Mouse (Mus musculus) forebrain, embryonic 13.5 days (tissue): ENCODE measurements around the gene Dmbt1. TPM values are rescaled to one million over a fixed set of nuclear protein-coding genes. Genes with fewer than 3 reads are reported as not detected.
"Not testable (repeated sequence)": the region's sequence is repeated elsewhere in the genome, so short reads cannot be mapped to it uniquely, and the experiment has no call there.

ENCODE experiments used
- ATAC-seq: fragments of 200-750 bp; cut with Nextera tagmentation; 2 replicates; pipeline ENCODE4 v1.8.0; 2017
- H3K27ac ChIP-seq: fragments of 300-500 bp; sonication (generic); 2 replicates; pipeline ENCODE4 v1.5.1; 2015; ENCODE audit warnings: inconsistent platforms, mild to moderate bottlenecking, moderate library complexity
- H3K27me3 ChIP-seq: fragments of 300-500 bp; sonication (generic); 2 replicates; pipeline ENCODE4 v1.6.1; 2015; ENCODE audit warnings: mild to moderate bottlenecking, inconsistent platforms
- H3K36me3 ChIP-seq: fragments of 300-500 bp; sonication (generic); 2 replicates; pipeline ENCODE4 v1.6.1; 2015; ENCODE audit warnings: mild to moderate bottlenecking, inconsistent platforms; ENCODE audit not compliant: poor library complexity, severe bottlenecking
- H3K4me1 ChIP-seq: fragments of 300-500 bp; sonication (generic); 2 replicates; pipeline ENCODE4 v1.6.1; 2015; ENCODE audit warnings: inconsistent platforms
- H3K4me2 ChIP-seq: fragments of 300-500 bp; sonication (generic); 2 replicates; pipeline ENCODE4 v1.6.1; 2015; ENCODE audit warnings: inconsistent platforms, mild to moderate bottlenecking, moderate library complexity
- H3K4me3 ChIP-seq: fragments of 300-500 bp; sonication (generic); 2 replicates; pipeline ENCODE4 v1.5.1; 2015; ENCODE audit warnings: mild to moderate bottlenecking, inconsistent platforms
- H3K9ac ChIP-seq: fragments of 300-500 bp; sonication (generic); 2 replicates; pipeline ENCODE4 v1.6.1; 2015; ENCODE audit warnings: mild to moderate bottlenecking, inconsistent platforms
- H3K9me3 ChIP-seq: fragments of 300-500 bp; sonication (generic); replicated peaks from 2 replicates; pipeline ENCODE4 v1.6.1; 2016; ENCODE audit warnings: inconsistent platforms
- WGBS: fragments of 180-500 bp; shearing (Covaris S2); methylation state at CpG from one replicate; pipeline ENCODE4 v1.1.7; 2015; 5-methylcytosine and 5-hydroxymethylcytosine counted together
- polyA plus RNA-seq: library from polyadenylated mRNA; unstranded; fragments of >200 nt; fragmentation: Nextera tagmentation; extraction: Ambion mirVana; gene quantifications from 2 replicates; pipeline ENCODE4 v1.2.1, GENCODE M21; 2015

Dmbt1 gene
- polyA plus RNA-seq, 1 experiment from 2014 or later = 0.05 TPM

DNA sequence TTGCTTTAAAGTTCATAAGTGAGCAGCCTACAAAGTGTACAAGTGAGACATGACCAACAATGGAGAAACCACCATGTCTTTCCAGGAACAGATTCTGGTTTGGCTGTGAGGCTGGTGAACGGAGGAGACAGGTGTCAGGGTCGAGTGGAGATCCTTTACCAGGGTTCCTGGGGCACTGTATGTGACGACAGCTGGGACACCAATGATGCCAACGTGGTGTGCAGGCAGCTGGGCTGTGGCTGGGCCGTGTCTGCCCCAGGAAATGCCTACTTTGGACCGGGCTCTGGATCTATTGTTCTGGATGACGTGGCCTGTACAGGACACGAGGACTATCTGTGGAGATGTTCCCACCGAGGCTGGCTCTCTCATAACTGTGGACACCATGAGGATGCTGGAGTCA lies 26.1 kb downstream of the Dmbt1 start:
- not testable (repeated sequence) for H3K4me3 ChIP-seq, H3K9ac ChIP-seq, H3K27me3 ChIP-seq, H3K4me1 ChIP-seq, H3K36me3 ChIP-seq, H3K9me3 ChIP-seq, ATAC-seq, H3K4me2 ChIP-seq, H3K27ac ChIP-seq
- WGBS = 76% methylated on average over 9 of the region's 9 CpGs

GRCm38 (mm10) chr7:131059808-131060207 lies 28.0 kb downstream of the Dmbt1 start:
- not testable (repeated sequence) for H3K27me3 ChIP-seq, H3K27ac ChIP-seq, H3K9ac ChIP-seq, H3K4me3 ChIP-seq, H3K36me3 ChIP-seq, H3K4me2 ChIP-seq, H3K4me1 ChIP-seq, ATAC-seq, H3K9me3 ChIP-seq
- WGBS = 81% methylated on average over 2 of the region's 2 CpGs

- Histone ChIP-seq H3K9me3 (no peaks in the 10 kb centered on the region), H3K9ac (no peak overlapping the region), H3K36me3 (no peaks in the 10 kb centered on the region), H3K4me1 (no peaks in the 10 kb centered on the region), H3K27ac (no peak overlapping the region), H3K27me3 (no peaks in the 10 kb centered on the region), H3K4me2 (no peak overlapping the region), H3K4me3 (no peak overlapping the region)
- 78% methylated on average over 2 of the region's 2 CpGs for WGBS
- no peak for ATAC-seq
Observed at GRCm38 (mm10) chr7:131062541-131062940, 30.7 kb downstream of the Dmbt1 start.

GRCm38 (mm10) chr7:131068191-131068590 lies 36.3 kb downstream of the Dmbt1 start:
- not testable (repeated sequence) for H3K4me1 ChIP-seq, H3K4me2 ChIP-seq, H3K27me3 ChIP-seq, H3K9ac ChIP-seq, H3K4me3 ChIP-seq, ATAC-seq, H3K27ac ChIP-seq, H3K36me3 ChIP-seq, H3K9me3 ChIP-seq
- WGBS = 0% methylated on average over 1 of the region's 1 CpGs

- not testable (repeated sequence) for H3K27me3 ChIP-seq, H3K9me3 ChIP-seq, H3K4me1 ChIP-seq, H3K9ac ChIP-seq, H3K36me3 ChIP-seq, H3K4me2 ChIP-seq, H3K27ac ChIP-seq, H3K4me3 ChIP-seq, ATAC-seq
- 91% methylated on average over 3 of the region's 3 CpGs for WGBS
Observed at GRCm38 (mm10) chr7:131073476-131073875, 41.6 kb downstream of the Dmbt1 start.

DNA sequence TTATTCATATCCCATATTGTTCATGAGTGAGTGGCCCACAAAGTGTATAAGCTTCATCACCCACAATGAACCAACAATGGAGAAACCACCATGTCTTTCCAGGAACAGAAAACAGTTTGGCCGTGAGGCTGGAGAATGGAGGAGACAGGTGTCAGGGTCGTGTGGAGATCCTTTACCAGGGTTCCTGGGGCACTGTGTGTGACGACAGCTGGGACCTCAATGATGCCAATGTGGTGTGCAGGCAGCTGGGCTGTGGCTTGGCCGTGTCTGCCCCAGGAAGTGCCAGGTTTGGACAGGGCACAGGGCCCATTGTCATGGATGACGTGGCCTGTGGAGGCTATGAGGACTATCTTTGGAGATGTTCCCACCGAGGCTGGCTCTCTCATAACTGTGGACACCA lies 42.2 kb downstream of the Dmbt1 start:
- H3K27ac ChIP-seq, H3K4me2 ChIP-seq, H3K9me3 ChIP-seq, ATAC-seq, H3K4me3 ChIP-seq, H3K27me3 ChIP-seq, H3K36me3 ChIP-seq, H3K9ac ChIP-seq, H3K4me1 ChIP-seq: not testable (repeated sequence)
- WGBS = 85% methylated on average over 6 of the region's 6 CpGs

DNA sequence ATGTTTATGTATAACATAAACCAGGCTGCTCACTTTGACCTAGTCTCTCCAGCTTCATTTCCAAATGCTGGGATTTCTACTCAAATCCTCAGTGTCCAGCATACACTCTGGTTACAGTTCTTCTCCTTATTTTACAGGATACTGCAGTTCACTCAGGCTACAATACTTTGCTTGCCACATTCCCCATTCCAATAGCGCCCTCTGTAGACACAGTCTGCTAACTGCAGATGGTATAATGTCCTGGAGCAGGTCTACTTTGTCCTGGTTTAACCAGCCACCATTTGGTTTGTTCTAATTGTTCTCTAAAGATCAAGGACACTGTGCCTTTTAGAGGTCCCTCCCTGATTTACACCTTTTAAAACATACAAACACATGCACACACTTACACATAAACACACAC lies 44.1 kb downstream of the Dmbt1 start:
- H3K4me2 ChIP-seq = no peak overlapping the region
- H3K9me3 ChIP-seq = no peaks in the 10 kb centered on the region
- no peaks in the 10 kb centered on the region for H3K36me3 ChIP-seq
- no peak overlapping the region for H3K4me3 ChIP-seq
- ATAC-seq = no peak
- H3K27ac ChIP-seq = no peak overlapping the region
- WGBS = 0% methylated on average over 1 of the region's 1 CpGs
- no peaks in the 10 kb centered on the region for H3K27me3 ChIP-seq
- no peak overlapping the region for H3K9ac ChIP-seq
- H3K4me1 ChIP-seq = no peaks in the 10 kb centered on the region

DNA sequence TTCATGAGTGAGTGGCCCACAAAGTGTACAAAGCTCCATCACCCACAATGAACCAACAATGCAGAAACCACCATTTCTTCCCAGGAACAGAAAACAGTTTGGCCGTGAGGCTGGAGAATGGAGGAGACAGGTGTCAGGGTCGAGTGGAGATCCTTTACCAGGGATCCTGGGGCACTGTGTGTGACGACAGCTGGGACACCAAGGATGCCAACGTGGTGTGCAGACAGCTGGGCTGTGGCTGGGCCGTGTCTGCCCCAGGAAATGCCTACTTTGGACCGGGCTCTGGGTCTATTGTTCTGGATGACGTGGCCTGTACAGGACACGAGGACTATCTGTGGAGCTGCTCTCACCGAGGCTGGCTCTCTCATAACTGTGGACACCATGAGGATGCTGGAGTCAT lies 50.5 kb downstream of the Dmbt1 start:
- WGBS = 84% methylated on average over 9 of the region's 9 CpGs
- not testable (repeated sequence) for H3K4me2 ChIP-seq, H3K36me3 ChIP-seq, H3K27me3 ChIP-seq, H3K9me3 ChIP-seq, ATAC-seq, H3K27ac ChIP-seq, H3K4me3 ChIP-seq, H3K9ac ChIP-seq, H3K4me1 ChIP-seq

GRCm38 (mm10) chr7:131112486-131112885 lies 80.6 kb downstream of the Dmbt1 start:
- ATAC-seq = no peak
- no peaks in the 10 kb centered on the region for H3K4me1 ChIP-seq
- H3K27ac ChIP-seq = no peak overlapping the region
- no peaks in the 10 kb centered on the region for H3K36me3 ChIP-seq
- H3K9me3 ChIP-seq = no peaks in the 10 kb centered on the region
- no peak overlapping the region for H3K4me3 ChIP-seq
- H3K27me3 ChIP-seq = no peaks in the 10 kb centered on the region
- H3K9ac ChIP-seq = no peak overlapping the region
- no peak overlapping the region for H3K4me2 ChIP-seq
- 25% methylated on average over 3 of the region's 3 CpGs for WGBS

- no peaks in the 10 kb centered on the region for H3K4me1 ChIP-seq
- no peak overlapping the region for H3K27ac ChIP-seq
- no peaks in the 10 kb centered on the region for H3K9me3 ChIP-seq
- H3K9ac ChIP-seq = no peak overlapping the region
- no peak overlapping the region for H3K4me2 ChIP-seq
- no peaks in the 10 kb centered on the region for H3K36me3 ChIP-seq
- WGBS = 72% methylated on average over 6 of the region's 6 CpGs
- no peak for ATAC-seq
- H3K27me3 ChIP-seq = no peaks in the 10 kb centered on the region
- no peak overlapping the region for H3K4me3 ChIP-seq
Observed at GRCm38 (mm10) chr7:131113676-131114075, 81.8 kb downstream of the Dmbt1 start.

DNA sequence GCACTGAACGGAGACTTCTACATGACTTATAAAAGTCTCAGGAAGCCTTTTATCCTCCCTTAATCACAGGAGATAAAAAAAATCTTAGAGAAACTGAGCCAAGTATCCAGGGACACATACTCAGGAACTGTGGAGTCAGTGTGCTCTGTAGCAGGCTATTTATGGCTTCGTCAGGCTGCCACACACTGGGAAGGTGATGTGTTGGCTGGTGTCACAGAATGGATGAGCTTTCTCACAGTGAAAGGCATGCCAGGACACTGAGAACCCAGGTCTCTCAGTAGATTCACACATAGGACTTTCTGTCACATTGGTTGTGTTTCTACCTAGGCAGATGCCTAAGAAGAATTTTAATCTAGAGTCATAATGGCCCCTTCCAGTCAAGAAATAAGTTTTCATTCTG lies 82.6 kb downstream of the Dmbt1 start:
- no peak overlapping the region for H3K4me3 ChIP-seq
- H3K4me2 ChIP-seq = no peak overlapping the region
- no peak overlapping the region for H3K27ac ChIP-seq
- no peaks in the 10 kb centered on the region for H3K9me3 ChIP-seq
- H3K27me3 ChIP-seq = no peaks in the 10 kb centered on the region
- no peaks in the 10 kb centered on the region for H3K4me1 ChIP-seq
- ATAC-seq = no peak
- 90% methylated on average over 2 of the region's 2 CpGs for WGBS
- H3K36me3 ChIP-seq = no peaks in the 10 kb centered on the region
- no peak overlapping the region for H3K9ac ChIP-seq

GRCm38 (mm10) chr7:131122210-131122807 lies 90.5 kb downstream of the Dmbt1 start:
- H3K4me2 ChIP-seq = no peak overlapping the region
- H3K4me1 ChIP-seq = no peaks in the 10 kb centered on the region
- H3K36me3 ChIP-seq = no peaks in the 10 kb centered on the region
- H3K4me3 ChIP-seq = no peak overlapping the region
- no peak for ATAC-seq
- H3K9me3 ChIP-seq = no peaks in the 10 kb centered on the region
- WGBS = 96% methylated on average over 2 of the region's 2 CpGs
- H3K27me3 ChIP-seq = no peaks in the 10 kb centered on the region
- H3K9ac ChIP-seq = no peak overlapping the region
- H3K27ac ChIP-seq = no peak overlapping the region

GRCm38 (mm10) chr7:131130021-131130420 lies 98.2 kb downstream of the Dmbt1 start:
- no peak for ATAC-seq
- 78% methylated on average over 12 of the region's 12 CpGs for WGBS
- no peak overlapping the region for H3K9ac ChIP-seq

More at GRCm38 (mm10) chr7:131130021-131130420, 98.2 kb downstream of the Dmbt1 start:
- H3K36me3 ChIP-seq = no peaks in the 10 kb centered on the region
- no peaks in the 10 kb centered on the region for H3K9me3 ChIP-seq
- H3K4me1 ChIP-seq = no peaks in the 10 kb centered on the region
- no peak overlapping the region for H3K4me2 ChIP-seq
- no peak overlapping the region for H3K4me3 ChIP-seq
- 0 out of 2 replicates have a peak overlapping the region, but pooled peaks have one; percentile 8 for H3K27ac ChIP-seq
- H3K27me3 ChIP-seq = no peaks in the 10 kb centered on the region
